Mouse (Mus musculus) CH12F3 (cell line): ENCODE data around the gene Abhd4.

Experiments
- in situ Hi-C: fragments of 300-500 bp; cut with MboI; formaldehyde crosslinking; loops from 2 replicates; pipeline ENCODE4 v1.14.3; 2020; ENCODE audit warnings: low sequenced_read_pairs

Abhd4 gene

GRCm38 (mm10) chr14:54253741-54254291 is at the start of gene Abhd4, which contains the start of gene Dad1:
Abhd4 (plus strand) TSS chr14:54254188.
Dad1 (minus strand) TSS chr14:54254104.
- in situ Hi-C loops: no loop called here

- in situ Hi-C loops: no loop called here
These were observed 49.7 kb upstream of the Abhd4 start for GRCm38 (mm10) chr14:54204311-54204710.

- in situ Hi-C loops: no loop called here
These were observed 49.2 kb upstream of the Abhd4 start for GRCm38 (mm10) chr14:54204786-54205185.

GRCm38 (mm10) chr14:54205904-54206303 is 48.1 kb upstream of the Abhd4 start:
- in situ Hi-C loops: no loop called here

- in situ Hi-C loops: no loop called here
These were observed 47.7 kb upstream of the Abhd4 start for GRCm38 (mm10) chr14:54206309-54206708.

GRCm38 (mm10) chr14:54206750-54207550 is 47.0 kb upstream of the Abhd4 start:
- in situ Hi-C loops: no loop called here

GRCm38 (mm10) chr14:54207924-54208323 is 46.1 kb upstream of the Abhd4 start:
- in situ Hi-C loops: no loop called here

GRCm38 (mm10) chr14:54208741-54209140 is 45.2 kb upstream of the Abhd4 start:
- in situ Hi-C loops: no loop called here

GRCm38 (mm10) chr14:54209932-54210331 is 44.1 kb upstream of the Abhd4 start:
- in situ Hi-C loops: no loop called here

GRCm38 (mm10) chr14:54210401-54210800 is 43.6 kb upstream of the Abhd4 start:
- in situ Hi-C loops: no loop called here

- in situ Hi-C loops: no loop called here
These were observed 42.8 kb upstream of the Abhd4 start for GRCm38 (mm10) chr14:54211199-54211598.

GRCm38 (mm10) chr14:54211755-54212154 is 42.2 kb upstream of the Abhd4 start:
- in situ Hi-C loops: no loop called here

GRCm38 (mm10) chr14:54213734-54214133 is 40.3 kb upstream of the Abhd4 start:
- in situ Hi-C loops: no loop called here

GRCm38 (mm10) chr14:54214477-54214876 is 39.5 kb upstream of the Abhd4 start:
- in situ Hi-C loops: no loop called here

- in situ Hi-C loops: no loop called here
These were observed 39.1 kb upstream of the Abhd4 start for GRCm38 (mm10) chr14:54214901-54215300.

- in situ Hi-C loops: no loop called here
These were observed 37.9 kb upstream of the Abhd4 start for GRCm38 (mm10) chr14:54216126-54216525.

GRCm38 (mm10) chr14:54218233-54218632 is 35.8 kb upstream of the Abhd4 start:
- in situ Hi-C loops: no loop called here

- in situ Hi-C loops: no loop called here
These were observed 35.3 kb upstream of the Abhd4 start for GRCm38 (mm10) chr14:54218721-54219120.

- in situ Hi-C loops: no loop called here
These were observed 34.7 kb upstream of the Abhd4 start for GRCm38 (mm10) chr14:54219256-54219655.

- in situ Hi-C loops: loop anchor here (5.0 kb wide), 1 partner anchor 153 kb away; no protein-coding TSS in a partner anchor
These were observed 34.1 kb upstream of the Abhd4 start for GRCm38 (mm10) chr14:54219849-54220248.

GRCm38 (mm10) chr14:54220726-54221494 is 33.1 kb upstream of the Abhd4 start:
- in situ Hi-C loops: loop anchor here (5.0 kb wide), 1 partner anchor 154 kb away; no protein-coding TSS in a partner anchor
